Mouse (Mus musculus): Measurements from ENCODE around the gene Mapk10. TPM values are rescaled to one million over a fixed set of nuclear protein-coding genes. Genes with fewer than 3 reads are reported as not detected.

Mapk10 gene
- polyA plus RNA-seq (2016; fragmentation: Nextera tagmentation; extraction: Ambion mirVana): 0.51 and 0.72 TPM in 2 replicates

- Histone ChIP-seq H3K4me3 (peak within 1 kb of the TSS; percentile 42), H3K9me3 (replicated peaks) (no peaks in the 10 kb centered on the region), H3K27me3 (ENCODE audit: low read depth, poor library complexity, severe bottlenecking) (peaks cover 12% of the 10 kb centered on the region; the same call in 1 of the 2 replicates), H3K4me1 (peaks cover 7% of the 10 kb centered on the region), H3K36me3 (no peaks in the 10 kb centered on the region), H3K27ac (no peak within 1 kb of the TSS)
- DNase-seq (ENCODE audit: low spot score): peak; percentile 55
- 13% methylated on average over 16 of the region's 16 CpGs for WGBS
Observed at GRCm38 (mm10) chr5:103211101-103211848, at the start of gene Mapk10. Mapk10 (minus strand) TSS chr5:103211334.

- whole genome bisulfite sequencing: 90% methylated on average over 5 of the region's 5 CpGs
- Histone ChIP-seq H3K36me3 (no peaks in the 10 kb centered on the region), H3K27ac (no peak overlapping the region), H3K4me3 (no peak overlapping the region), H3K27me3 (ENCODE audit: low read depth, poor library complexity, severe bottlenecking) (no peaks in the 10 kb centered on the region), H3K9me3 (replicated peaks) (no peaks in the 10 kb centered on the region), H3K4me1 (no peaks in the 10 kb centered on the region)
- DNase-seq (ENCODE audit: low spot score): no peak
Observed at GRCm38 (mm10) chr5:103256144-103256543, 45.0 kb upstream of the Mapk10 start.

- 79% methylated on average over 1 of the region's 1 CpGs for WGBS
Observed at GRCm38 (mm10) chr5:103242430-103242829, 31.3 kb upstream of the Mapk10 start.

GRCm38 (mm10) chr5:103231822-103232221 lies 20.7 kb upstream of the Mapk10 start:
- Histone ChIP-seq H3K27ac (no peak overlapping the region), H3K4me3 (no peak overlapping the region), H3K36me3 (no peaks in the 10 kb centered on the region), H3K27me3 (ENCODE audit: low read depth, poor library complexity, severe bottlenecking) (no peaks in the 10 kb centered on the region), H3K9me3 (replicated peaks) (no peaks in the 10 kb centered on the region), H3K4me1 (no peaks in the 10 kb centered on the region)
- no peak for DNase-seq (ENCODE audit: low spot score)
- 83% methylated on average over 4 of the region's 4 CpGs for WGBS

More at GRCm38 (mm10) chr5:103242430-103242829, 31.3 kb upstream of the Mapk10 start:
- Histone ChIP-seq H3K9me3 (replicated peaks) (no peaks in the 10 kb centered on the region; the same call in 1 of the 2 replicates), H3K27ac (no peak overlapping the region), H3K4me3 (no peak overlapping the region), H3K27me3 (ENCODE audit: low read depth, poor library complexity, severe bottlenecking) (no peaks in the 10 kb centered on the region), H3K4me1 (no peaks in the 10 kb centered on the region), H3K36me3 (no peaks in the 10 kb centered on the region)
- DNase-seq (ENCODE audit: low spot score): no peak

- no peaks in the 10 kb centered on the region for H3K9me3 ChIP-seq (replicated peaks)
- H3K27ac ChIP-seq: no peak overlapping the region
- H3K36me3 ChIP-seq: no peaks in the 10 kb centered on the region
- no peak for DNase-seq (ENCODE audit: low spot score)
- no peaks in the 10 kb centered on the region for H3K27me3 ChIP-seq (ENCODE audit: low read depth, poor library complexity, severe bottlenecking)
- 87% methylated on average over 5 of the region's 5 CpGs for WGBS
- H3K4me3 ChIP-seq: no peak overlapping the region
- no peaks in the 10 kb centered on the region for H3K4me1 ChIP-seq
Observed at GRCm38 (mm10) chr5:103230334-103230733, 19.2 kb upstream of the Mapk10 start.

GRCm38 (mm10) chr5:103229321-103229720 lies 18.2 kb upstream of the Mapk10 start:
- Histone ChIP-seq H3K9me3 (replicated peaks) (no peaks in the 10 kb centered on the region), H3K27me3 (ENCODE audit: low read depth, poor library complexity, severe bottlenecking) (no peaks in the 10 kb centered on the region), H3K36me3 (no peaks in the 10 kb centered on the region), H3K4me1 (no peaks in the 10 kb centered on the region), H3K27ac (no peak overlapping the region), H3K4me3 (no peak overlapping the region)
- 76% methylated on average over 3 of the region's 3 CpGs for WGBS
- DNase-seq (ENCODE audit: low spot score): no peak

GRCm38 (mm10) chr5:103221997-103222396 lies 10.9 kb upstream of the Mapk10 start:
- Histone ChIP-seq H3K4me1 (no peaks in the 10 kb centered on the region), H3K27me3 (ENCODE audit: low read depth, poor library complexity, severe bottlenecking) (no peaks in the 10 kb centered on the region), H3K27ac (no peak overlapping the region), H3K36me3 (no peaks in the 10 kb centered on the region), H3K4me3 (no peak overlapping the region), H3K9me3 (replicated peaks) (no peaks in the 10 kb centered on the region)
- DNase-seq (ENCODE audit: low spot score): no peak
- WGBS: 71% methylated on average over 2 of the region's 2 CpGs

GRCm38 (mm10) chr5:103210644-103211043 lies 490 bp downstream of the Mapk10 start:
- peaks cover 7% of the 10 kb centered on the region for H3K4me1 ChIP-seq
- no peak for DNase-seq (ENCODE audit: low spot score)
- 52% methylated on average over 6 of the region's 6 CpGs for WGBS
- H3K36me3 ChIP-seq: no peaks in the 10 kb centered on the region
- no peak overlapping the region for H3K27ac ChIP-seq
- peak overlapping the region; percentile 42; the same call in 1 of the 2 replicates for H3K4me3 ChIP-seq
- no peaks in the 10 kb centered on the region for H3K9me3 ChIP-seq (replicated peaks)
- peaks cover 12% of the 10 kb centered on the region; the same call in 1 of the 2 replicates for H3K27me3 ChIP-seq (ENCODE audit: low read depth, poor library complexity, severe bottlenecking)

- no peak for DNase-seq (ENCODE audit: low spot score)
- H3K36me3 ChIP-seq: no peaks in the 10 kb centered on the region
- no peak overlapping the region for H3K27ac ChIP-seq
- no peak overlapping the region for H3K4me3 ChIP-seq
- no peaks in the 10 kb centered on the region for H3K9me3 ChIP-seq (replicated peaks)
- H3K4me1 ChIP-seq: peaks cover 7% of the 10 kb centered on the region
- H3K27me3 ChIP-seq (ENCODE audit: low read depth, poor library complexity, severe bottlenecking): peaks cover 12% of the 10 kb centered on the region; the same call in 1 of the 2 replicates
- 74% methylated on average over 3 of the region's 3 CpGs for WGBS
Observed at GRCm38 (mm10) chr5:103210018-103210417, 1.1 kb downstream of the Mapk10 start.

GRCm38 (mm10) chr5:103209486-103209885 lies 1.6 kb downstream of the Mapk10 start:
- H3K4me3 ChIP-seq: no peak overlapping the region

GRCm38 (mm10) chr5:103208869-103209268 lies 2.3 kb downstream of the Mapk10 start:
- no peaks in the 10 kb centered on the region for H3K9me3 ChIP-seq (replicated peaks)
- H3K36me3 ChIP-seq: no peaks in the 10 kb centered on the region
- peaks cover 7% of the 10 kb centered on the region for H3K4me1 ChIP-seq
- H3K27me3 ChIP-seq (ENCODE audit: low read depth, poor library complexity, severe bottlenecking): peaks cover 12% of the 10 kb centered on the region; the same call in 1 of the 2 replicates
- no peak overlapping the region for H3K27ac ChIP-seq
- DNase-seq (ENCODE audit: low spot score): no peak
- WGBS: 59% methylated on average over 8 of the region's 8 CpGs
- H3K4me3 ChIP-seq: no peak overlapping the region

More at GRCm38 (mm10) chr5:103209486-103209885, 1.6 kb downstream of the Mapk10 start:
- no peak for DNase-seq (ENCODE audit: low spot score)
- Histone ChIP-seq H3K9me3 (replicated peaks) (no peaks in the 10 kb centered on the region), H3K36me3 (no peaks in the 10 kb centered on the region), H3K27me3 (ENCODE audit: low read depth, poor library complexity, severe bottlenecking) (peaks cover 12% of the 10 kb centered on the region; the same call in 1 of the 2 replicates), H3K27ac (no peak overlapping the region), H3K4me1 (peaks cover 7% of the 10 kb centered on the region)
- WGBS: 74% methylated on average over 6 of the region's 6 CpGs

GRCm38 (mm10) chr5:103208021-103208511 lies 3.1 kb downstream of the Mapk10 start:
- WGBS: 89% methylated on average over 10 of the region's 10 CpGs
- Histone ChIP-seq H3K4me1 (peaks cover 7% of the 10 kb centered on the region), H3K36me3 (no peaks in the 10 kb centered on the region), H3K27ac (no peak overlapping the region), H3K9me3 (replicated peaks) (no peaks in the 10 kb centered on the region), H3K27me3 (ENCODE audit: low read depth, poor library complexity, severe bottlenecking) (peaks cover 12% of the 10 kb centered on the region; the same call in 1 of the 2 replicates), H3K4me3 (no peak overlapping the region)
- no peak for DNase-seq (ENCODE audit: low spot score)

GRCm38 (mm10) chr5:103197796-103198325 lies 13.3 kb downstream of the Mapk10 start:
- Histone ChIP-seq H3K4me3 (no peak overlapping the region), H3K36me3 (no peaks in the 10 kb centered on the region), H3K27ac (no peak overlapping the region), H3K27me3 (ENCODE audit: low read depth, poor library complexity, severe bottlenecking) (no peaks in the 10 kb centered on the region), H3K4me1 (no peaks in the 10 kb centered on the region), H3K9me3 (replicated peaks) (no peaks in the 10 kb centered on the region)
- no peak for DNase-seq (ENCODE audit: low spot score)
- WGBS: 73% methylated on average over 2 of the region's 2 CpGs
